Mouse (Mus musculus) thymus, postnatal 14 days (tissue): ENCODE data around the gene Nckap5.
A peak's percentile ranks its signal among the peaks of the same experiment; 100 is the strongest.

ENCODE experiments used
- DNase-seq: peaks from one replicate; pipeline ENCODE4 v3.0.0; 2021

The Nckap5 gene

DNA sequence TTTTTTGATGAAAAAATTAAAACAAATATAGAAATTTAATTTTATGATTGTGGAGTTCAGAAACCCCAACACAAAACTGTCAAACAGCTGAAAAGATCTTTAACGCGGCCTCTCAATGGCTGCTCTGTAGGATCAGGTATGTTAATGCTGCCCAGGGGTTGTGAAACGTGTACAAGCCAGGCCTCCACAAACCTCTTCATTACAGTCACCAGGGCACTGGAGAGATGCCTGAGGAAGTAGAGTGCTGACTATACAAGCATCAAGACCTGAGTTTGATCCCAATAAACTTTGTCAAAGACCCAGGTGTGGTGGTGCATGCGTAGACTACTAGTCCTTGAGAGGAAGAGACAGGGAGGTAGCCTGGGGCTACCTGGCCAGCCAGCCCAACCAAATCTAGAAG lies 222.0 kb downstream of the Nckap5 start:
- no peak for DNase-seq

DNA sequence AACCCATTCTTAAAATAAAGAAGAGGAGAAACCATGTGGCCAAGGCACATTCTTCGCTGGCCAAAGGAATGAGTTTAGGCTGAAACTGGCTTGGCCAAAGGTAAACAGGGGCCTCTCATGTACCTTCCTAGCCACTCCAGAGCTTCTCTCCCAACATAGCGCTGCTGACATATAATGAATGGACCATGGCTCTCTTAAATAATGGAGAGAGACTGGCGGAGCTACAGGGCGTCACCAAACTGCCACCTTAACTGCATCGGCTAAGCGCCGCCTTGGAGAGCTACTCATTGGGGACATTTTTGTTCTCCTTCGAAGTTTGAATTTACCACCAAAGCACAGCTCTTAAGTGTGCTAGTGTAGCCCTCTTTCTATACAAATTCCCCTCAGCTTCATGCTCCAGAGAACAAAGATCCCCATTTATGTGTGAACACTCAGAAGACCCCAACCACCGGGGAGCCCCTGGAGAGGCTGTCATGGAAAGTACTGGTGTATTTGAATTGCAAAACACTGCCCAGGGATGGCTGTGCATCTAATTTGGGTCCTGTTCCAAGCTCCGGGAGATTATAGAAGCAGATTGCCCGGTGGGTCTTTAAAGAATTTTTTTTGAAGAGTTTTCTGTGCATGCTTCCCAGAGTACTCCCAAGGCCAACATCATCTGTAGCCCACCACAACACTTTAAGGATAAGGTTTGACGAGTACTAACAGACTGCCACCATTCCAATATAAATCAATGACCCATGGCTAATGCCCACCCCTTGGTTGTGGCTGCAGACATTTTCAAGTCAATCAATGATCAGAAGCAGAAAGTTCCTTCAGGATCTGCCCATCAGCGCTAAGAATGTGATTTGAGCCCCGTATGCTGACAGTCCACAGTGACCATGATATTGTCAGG lies 224.2 kb downstream of the Nckap5 start:
- no peak for DNase-seq

DNA sequence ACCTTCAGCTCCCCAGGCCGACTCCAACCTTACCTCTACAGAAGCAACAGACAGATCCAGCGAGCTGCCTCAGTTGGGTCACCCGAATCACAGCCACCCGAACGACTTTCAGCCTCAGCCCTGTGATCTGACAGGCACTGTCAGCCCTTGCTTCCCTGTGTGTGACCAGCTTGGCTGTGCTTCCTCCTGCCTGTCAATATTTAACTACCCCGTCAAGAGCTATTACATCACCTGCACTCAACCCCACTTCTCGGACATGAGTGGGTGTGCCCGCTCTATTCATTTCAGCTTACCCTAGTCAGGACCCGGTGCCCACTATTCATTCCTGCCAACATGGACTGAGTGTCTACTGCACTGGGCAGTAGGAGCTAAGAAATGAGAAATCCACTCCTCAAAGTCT lies 226.0 kb downstream of the Nckap5 start:
- DNase-seq = no peak

DNA sequence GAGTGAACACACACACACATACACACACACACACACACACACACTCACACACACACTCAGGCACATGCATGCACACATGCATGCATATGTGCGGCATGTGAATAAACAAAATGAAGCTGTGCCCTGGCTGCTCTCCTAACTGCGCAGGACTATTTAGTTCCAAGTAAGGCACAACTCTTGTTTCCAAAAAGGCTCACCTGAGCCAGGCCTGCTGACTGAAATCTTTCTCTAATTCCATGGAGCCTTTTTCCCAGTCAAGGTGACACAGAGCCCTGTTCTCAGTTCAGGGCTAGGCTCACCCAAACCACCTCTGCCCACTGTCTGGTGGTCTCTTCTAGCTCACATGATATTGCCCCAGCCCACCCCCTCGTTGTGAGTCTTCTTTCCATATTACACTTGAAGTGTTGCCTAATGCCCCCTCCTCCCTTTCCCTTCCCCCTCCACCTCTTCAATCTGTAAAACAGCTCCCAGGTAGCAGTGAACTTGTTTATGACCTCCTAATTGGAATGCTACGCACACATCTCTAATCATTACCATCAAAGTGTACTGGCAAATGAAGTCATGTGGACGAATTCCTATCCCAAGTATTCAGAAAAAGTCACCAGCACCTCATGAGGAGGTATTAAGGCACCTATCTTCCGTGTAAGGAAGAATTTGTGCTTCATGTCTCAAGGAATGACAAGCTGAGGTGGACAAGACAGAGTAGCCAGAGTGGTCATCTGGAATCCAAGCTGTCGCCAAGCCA lies 226.7 kb downstream of the Nckap5 start:
- no peak for DNase-seq

DNA sequence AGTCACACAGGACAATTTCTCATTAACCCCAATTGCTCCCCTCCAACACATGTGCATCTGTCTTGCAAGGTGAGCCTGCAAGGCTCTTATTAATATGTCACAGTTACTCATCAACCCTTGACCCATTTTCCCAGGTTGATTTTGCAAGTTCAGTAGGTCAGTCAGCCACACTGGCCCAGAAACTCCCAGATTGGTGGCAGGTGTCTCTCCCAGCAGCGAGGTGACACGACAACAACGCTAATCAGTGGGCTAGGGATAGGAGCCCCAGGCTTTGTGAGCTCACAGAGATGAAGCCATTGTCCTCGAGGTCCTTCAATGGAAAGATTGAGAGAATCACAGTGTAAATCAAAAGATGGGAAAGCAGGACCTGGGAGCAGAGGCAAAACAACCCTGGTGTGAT lies 230.0 kb downstream of the Nckap5 start:
- no peak for DNase-seq

DNA sequence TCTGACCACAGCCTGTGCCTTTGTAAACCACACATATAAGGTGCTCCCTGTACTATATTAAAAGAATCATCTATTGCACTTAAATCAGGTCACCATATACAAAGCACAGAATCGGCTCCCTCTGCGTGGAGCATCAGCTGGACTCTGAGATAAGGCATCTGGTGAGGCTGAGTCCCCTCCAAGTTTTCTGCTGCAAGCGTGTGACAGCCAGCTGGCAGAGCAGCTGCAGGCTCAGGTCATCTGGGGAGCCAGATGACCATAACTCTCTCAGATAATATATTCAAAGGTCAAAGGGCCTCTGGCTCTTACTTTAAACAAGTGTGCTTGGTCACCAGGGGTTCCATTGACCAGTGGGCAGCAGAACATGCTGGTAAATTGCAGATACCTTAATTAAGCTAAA lies 233.2 kb downstream of the Nckap5 start:
- DNase-seq = no peak

DNA sequence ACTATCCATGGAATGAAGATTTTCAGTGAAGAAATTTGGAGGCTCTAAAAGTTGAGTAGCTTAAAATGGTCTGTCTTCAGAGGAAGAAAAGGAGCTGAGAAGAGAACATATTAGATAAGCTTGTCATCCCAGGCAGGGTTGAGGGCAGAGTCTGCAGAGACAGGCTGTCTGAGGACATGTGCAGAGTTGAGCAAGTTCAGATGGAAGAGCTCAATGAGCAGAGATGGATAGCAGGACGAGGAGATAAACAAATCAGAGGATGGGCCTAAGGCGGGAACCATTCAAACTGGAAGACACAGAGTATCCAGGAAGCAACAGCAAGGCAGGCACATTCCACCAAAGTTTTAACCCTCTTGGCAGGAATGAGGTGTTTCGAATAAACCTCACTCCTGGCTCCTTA lies 235.8 kb downstream of the Nckap5 start:
- no peak for DNase-seq

DNA sequence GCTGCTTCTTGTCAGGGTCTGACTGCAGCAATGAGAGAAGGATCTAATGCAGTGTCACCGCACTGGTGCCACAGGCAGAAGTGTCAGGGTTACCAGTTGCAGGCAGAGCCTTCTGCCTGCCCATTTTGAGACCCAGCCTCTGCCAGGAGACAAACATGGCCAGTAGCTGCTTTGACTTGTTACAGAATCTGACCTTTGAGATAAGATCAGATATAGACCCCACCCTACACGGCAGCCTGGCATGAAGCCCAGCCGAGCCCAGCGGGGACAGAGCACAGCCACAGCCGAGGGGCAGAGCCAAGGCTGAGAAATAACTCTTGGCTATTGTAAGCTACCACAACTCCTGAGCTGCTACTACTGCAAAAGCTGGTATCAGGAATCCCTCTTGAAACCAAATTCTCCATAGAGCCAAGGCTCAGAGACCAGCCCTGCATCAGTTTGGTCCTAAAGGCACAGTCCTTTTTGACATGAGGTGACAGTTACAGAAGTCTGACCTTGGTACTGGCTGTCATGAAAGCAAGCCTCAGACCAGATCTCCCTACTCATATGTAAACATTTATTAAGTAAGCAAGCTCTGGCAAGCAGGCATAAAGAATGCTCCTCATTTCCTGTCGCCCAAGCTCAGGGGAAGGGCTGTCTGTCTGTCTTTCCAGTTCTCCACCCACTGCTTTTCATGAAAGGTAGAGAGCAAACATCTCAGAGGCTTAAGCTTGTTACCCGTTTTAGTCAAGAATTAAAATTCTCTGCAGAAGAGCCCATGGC lies 237.4 kb downstream of the Nckap5 start:
- DNase-seq = no peak

DNA sequence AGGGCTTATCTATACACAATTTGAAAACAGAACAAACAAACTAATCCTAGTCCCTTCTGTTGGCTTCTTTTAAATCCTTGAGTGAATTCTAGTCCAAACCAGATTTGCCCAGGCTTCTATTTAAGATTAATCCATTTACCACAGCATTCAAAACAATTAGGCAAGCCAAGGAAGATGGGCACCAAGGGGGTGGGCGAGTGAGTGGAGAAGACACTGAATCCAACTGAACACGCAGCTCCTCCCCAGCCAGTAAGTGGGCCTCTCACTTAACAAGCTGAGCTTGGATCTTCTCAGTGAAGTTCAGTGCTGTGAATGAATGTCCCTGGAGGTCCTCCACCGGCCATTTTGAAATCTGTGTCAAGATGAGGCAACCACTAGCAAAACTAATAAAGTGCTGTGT lies 239.7 kb downstream of the Nckap5 start:
- no peak for DNase-seq

DNA sequence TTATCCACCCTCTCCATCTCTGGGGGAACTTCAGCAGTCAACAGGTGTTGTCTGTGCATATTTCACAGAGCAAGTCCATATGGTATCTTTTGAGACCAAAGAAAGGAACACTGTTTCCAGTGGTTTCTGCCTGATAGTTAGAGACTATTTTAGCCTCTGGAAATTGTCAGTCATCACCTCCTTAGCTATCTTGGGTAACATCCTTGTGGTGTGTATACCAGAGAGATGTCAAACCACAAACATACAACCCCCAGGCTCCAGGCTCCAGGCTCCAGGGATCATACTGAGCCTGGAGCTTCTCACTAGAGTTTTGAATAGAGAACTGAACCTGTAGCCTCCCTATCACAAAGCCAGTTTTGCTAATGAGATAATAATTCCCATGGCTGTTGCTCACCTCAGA lies 252.4 kb downstream of the Nckap5 start:
- DNase-seq = no peak

DNA sequence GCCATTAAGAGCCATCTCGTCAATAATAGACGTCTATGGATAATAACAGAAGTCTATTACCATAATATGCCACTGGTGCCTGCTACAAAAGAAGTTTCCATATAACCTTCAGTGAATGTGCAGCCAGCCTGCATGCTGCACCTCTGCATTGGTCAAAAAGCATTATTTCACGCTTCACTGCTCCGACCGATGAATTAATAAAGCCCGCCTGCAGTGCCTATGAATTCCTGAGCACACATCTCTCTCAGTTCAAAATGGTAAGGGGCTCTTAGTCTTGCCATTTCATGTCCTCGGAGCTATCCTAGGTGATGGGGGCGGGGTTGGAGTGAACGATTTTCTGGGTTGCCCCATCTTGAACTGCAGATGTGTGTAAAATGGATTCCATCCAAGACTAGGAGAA lies 256.3 kb downstream of the Nckap5 start:
- no peak for DNase-seq

DNA sequence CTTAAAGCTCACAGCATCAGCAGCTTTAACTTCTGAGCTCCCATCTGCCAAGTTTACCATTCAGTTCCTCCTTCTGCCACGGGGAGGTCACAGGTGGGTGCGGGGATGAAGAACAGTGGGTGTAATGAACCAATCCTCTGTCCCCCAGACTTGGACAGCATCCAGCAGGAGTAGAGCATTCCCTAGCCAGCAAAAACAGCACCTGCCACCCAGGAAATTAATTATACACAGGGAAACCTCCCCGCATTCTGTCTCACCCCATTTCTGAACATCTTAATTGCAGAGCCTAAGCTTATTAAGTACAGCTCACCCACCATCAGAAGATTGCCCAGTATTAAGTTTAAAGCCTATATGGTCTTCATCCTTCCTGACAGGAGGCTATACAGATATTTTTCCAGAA lies 256.9 kb downstream of the Nckap5 start:
- no peak for DNase-seq

DNA sequence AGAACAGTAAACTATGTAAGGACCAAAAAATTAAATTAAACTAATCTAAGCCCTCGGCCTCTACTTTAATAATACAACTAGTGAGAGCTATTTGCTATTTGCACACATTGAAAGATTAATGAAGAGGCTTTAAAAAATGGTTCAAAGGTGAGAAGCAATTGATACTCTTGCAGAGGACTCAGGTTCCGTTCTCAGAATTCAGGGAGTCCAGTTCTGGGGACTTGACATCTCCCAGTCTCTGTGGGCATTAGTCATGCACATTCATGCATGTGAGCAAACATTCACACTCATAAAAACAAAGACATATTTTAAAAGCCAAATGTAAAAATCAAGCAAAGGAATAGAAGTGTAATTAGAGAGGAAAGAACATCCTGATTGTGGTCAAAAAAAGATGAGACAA lies 257.5 kb downstream of the Nckap5 start:
- no peak for DNase-seq

DNA sequence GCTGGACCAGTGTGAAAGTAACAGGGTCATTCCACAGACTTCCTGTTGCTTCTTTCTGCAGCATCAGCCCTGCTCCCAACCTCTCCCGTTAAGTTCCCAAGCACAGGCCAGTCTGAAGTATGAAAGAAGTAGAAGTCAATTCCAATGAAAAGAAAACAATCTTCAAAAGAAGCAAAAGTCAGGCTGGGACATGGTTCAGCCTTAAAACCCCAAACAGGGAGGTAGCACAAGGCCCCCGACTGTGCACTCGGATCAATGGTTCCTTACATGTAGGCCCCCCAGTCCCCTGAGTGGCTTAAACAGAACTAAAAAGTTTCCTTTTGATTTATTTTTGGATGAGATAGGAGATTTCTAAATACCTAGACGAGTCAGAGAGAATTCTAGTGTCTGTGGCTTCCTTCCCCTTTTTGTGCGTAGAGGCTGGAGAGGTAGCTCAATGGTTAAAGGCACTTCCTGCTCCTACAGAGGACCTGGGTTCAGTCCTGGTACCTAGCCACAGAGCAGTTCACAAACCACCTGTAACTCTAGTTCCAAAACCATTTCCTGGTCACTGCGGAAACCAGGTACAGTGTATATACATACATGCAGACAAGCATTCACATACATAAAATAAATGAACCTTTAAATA lies 260.9 kb downstream of the Nckap5 start:
- no peak for DNase-seq

DNA sequence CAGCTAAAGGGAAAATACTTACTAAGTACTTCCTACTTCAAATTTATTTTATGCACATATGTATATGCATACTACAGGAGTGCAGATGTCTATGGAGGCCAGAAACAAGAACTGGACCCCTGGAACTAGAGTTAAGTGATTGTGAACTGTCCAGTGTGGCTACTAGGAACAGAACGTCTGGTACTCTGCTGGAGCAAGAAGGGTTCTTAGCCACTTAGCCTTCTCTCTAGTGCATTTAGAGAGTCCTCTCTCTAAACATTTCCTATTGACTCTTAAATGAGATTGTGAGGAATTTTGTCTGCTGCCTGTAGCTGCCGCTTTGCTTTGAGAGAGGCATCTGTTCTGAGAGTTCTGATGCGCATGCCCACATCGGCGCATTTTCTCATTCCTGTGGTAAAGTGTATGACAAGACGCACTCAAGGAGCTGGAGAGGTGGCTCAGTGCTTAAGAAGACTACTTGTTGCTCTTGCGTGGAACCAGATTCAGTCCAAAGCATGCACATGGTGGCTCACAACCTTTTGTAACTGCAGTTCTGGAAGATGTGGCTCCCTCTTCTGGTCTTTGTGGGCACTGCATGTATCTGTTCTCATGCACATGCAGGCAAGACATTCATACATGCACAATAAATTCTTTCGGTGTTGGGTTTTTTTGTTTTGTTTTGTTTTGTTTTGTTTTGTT lies 261.9 kb downstream of the Nckap5 start:
- DNase-seq = peak; percentile 45

DNA sequence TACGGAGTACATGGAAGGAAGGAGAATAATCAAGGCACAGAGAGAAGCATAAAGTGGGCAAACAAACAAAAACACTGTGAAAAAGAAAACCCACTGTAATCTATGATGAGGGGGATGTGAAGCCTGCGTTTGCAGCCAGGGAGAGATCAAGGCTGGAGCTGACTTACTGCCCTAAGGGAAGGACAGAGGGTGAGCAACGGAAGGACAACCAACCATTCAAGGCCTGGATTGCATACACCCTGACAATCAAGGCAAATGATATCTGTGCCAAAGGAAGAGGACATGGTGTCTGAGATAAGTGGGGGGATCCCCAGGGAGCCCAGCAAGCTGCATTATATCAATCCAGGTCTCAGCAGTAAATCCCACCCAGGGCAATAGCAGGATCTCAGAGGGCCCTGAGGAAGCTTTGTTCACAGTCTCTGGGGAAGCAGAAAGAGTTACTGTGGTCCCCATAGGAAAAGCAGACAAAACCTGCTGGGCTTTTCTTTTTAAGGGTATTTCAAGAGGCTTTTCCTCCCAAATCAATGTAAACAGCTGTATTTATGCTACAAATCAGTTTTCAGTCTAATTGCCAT lies 265.4 kb downstream of the Nckap5 start:
- no peak for DNase-seq

DNA sequence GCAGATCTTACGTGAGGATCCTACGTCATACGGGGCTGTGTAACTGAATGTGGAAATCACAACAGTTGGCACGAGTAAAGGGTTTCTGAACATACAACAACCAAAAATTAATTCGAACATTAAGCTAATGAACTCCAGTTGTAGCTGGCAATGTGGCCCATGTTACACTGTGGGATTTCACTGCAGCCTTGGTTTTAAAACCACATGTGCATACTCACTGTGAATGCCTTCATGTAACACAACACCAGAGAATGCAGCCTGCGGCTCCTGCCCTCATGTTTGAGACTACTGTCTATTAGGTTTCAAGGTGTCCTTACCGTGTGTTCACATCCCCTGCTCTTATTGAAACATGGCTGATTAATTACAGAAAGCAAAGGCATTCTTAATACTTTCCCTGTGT lies 269.7 kb downstream of the Nckap5 start:
- DNase-seq = no peak

DNA sequence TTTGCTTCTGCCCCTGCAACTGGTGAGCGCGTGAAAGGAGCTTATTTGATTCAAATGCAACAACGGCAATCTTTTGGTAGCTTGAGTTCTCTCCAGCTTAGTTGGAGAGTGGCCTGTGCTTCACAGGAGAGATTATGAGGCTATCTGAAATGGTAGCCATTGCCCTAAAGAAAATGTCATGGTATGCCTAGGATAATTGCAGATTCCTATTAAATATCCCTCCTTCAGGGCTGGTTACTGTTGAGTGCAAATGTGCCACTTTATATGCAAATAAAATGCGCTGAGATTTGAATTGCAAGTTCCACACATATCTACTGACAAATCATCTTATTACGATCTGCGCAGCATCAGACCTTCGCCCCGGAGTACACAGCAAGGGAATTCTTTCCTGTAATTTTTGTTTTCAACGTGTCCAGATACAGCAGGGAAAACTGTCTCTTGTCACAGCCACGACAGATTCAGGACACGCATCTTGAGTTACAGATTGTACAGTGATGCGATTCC lies 272.8 kb downstream of the Nckap5 start:
- DNase-seq = no peak

DNA sequence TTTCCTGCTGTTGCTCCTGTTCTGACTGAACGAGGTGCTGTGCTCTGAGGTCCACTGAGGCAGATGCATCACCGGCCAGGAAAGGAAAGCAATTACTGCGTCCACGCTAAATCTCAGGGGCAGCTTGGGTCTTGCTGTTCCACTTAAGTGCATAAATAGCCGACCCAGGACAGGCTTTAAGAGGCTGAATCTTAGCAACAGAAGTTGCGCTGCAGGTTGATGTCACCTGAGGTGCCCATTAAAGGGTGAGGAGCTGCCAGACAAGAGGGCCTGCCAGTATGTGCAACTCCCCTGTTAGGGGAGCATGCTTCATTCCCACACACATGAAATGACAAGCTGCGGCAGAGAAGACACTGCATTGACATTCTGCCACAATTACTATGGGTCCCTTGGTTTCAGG lies 282.6 kb downstream of the Nckap5 start:
- no peak for DNase-seq

DNA sequence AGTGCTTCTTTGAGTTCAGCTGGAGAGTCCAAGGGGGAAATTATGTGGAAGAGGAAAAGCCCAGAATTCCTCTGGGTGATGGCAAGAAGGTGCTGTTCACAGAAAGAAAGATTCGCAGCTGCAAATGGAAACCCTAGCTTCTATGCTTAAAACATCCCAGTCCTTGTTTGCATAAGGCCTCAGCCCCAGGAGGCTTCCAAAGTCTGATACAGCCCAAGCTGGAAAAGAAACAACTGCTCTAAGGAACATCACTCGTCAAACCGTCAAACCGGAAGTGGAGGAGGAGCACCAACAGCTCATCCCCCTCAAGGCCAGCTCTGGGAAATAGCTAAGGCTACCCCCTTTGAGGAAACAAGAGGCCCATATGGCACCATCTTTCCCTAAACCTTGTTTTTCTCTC lies 286.1 kb downstream of the Nckap5 start:
- DNase-seq = no peak

DNA sequence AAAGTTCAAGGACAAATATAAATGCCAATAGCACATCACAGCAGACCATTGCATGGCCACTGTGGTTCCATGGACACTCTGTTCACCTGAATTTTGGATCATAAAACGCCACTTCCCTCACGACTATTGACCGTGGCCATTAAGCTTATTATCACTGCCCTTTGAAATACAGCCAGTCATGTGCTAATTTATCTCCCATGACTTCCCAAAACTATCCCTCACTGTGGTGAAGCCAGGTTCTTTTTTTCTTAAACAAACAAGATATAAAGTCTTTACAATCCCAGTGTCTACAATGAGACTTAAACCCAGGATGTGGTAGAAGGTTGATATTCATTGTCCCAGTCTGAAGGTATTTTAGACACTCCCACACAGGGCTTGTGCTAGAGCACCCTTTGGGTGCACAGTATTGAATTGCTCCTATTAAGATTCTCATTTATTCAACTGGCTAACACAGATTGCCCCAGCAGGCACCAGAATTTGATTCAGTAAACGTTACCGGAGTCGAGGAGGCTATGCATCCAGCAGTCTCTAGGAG lies 293.3 kb downstream of the Nckap5 start:
- DNase-seq = no peak

DNA sequence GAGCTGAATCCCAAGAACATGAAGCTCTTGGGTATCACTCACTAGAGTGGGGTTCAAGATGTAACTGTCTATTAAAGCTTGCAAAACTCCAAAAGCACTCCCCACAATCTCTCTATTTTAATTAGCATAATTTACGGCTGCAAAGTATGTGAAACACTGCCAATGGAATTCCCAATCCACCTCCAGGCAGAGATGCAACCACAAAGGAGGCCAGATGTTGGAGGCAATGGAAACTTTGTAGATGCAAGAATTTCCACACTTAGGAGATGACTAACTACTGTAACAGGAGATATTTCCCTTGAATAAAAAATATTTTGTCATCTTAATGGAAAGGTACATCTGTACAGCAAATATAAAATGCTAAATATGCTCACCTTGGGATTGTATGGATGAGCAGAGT lies 295.1 kb downstream of the Nckap5 start:
- DNase-seq = no peak
